Mouse (Mus musculus) right cerebral cortex, postnatal 25 days (tissue): Measurements from ENCODE around the gene Tsr1.

Source experiments
- DNase-seq: peaks from one replicate; pipeline ENCODE4 v3.0.0; 2022

Gene Tsr1

DNA sequence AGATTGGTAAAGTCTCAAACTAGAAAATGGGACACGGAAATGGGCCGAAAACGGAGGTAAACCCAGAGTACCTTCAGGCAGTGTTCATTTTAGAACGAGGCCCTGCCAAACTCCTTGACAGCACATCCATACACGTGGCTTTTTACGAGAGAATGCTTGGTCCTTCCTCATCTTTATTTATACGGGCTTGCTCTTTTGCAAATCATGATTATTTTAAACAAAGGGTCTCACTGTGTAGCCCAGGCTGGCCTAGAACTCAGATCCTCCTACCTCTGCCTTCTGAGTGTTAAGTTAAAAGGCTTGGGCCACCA lies 601 bp downstream of the Tsr1 start:
- no peak for DNase-seq

DNA sequence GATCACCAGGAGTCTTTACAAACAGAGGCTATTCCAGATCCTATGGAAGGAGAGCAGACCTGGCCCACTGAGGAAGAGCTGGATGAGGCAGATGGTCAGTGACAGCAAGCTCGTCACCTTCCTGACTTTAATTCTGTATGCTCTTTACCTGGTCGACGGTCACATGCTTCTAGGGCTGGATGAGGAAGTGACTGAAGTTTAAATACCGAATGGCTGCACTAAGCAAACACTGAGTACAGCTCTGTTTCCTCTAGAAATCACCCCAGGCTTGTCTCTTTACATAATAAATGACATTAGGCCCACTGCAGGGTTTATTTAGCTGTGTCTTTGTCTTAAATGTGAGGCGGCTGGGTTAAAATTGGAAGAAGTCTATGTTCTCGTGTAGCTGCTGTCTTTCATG lies 3.7 kb downstream of the Tsr1 start:
- no peak for DNase-seq

DNA sequence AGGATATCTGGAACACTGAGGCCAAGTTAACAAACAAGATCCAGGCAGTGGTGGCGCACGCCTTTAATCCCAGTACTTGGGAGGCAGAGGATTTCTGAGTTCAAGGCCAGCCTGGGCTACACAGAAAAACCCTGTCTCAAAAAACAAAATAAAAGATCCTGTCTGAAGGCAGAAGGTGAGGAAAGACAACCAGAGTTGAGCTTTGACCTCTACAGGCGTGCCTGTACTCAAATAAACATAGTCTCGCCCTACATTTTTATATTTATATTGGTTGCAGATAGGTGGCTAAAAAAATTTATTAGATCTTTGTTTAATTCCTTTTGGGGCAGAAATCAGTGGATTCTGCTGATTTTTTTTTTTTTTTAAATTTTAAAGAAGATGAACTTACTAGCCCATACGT lies 4.5 kb downstream of the Tsr1 start:
- DNase-seq: no peak

DNA sequence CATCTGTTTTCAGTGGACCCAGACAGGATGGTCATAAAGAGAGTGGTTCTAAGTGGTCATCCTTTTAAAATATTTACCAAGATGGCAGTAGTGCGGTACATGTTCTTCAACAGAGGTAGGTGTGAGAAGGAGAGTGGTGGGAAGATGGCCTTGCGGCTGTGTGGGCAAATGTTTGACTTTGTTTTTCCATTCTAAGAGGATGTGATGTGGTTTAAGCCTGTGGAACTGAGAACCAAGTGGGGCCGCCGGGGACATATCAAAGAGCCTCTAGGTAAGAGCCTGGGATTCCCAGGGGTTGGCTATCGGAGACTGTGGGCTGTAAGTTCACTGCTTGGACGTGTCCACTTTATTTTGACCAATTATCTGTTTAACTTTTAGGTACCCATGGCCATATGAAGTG lies 10.0 kb downstream of the Tsr1 start:
- no peak for DNase-seq

DNA sequence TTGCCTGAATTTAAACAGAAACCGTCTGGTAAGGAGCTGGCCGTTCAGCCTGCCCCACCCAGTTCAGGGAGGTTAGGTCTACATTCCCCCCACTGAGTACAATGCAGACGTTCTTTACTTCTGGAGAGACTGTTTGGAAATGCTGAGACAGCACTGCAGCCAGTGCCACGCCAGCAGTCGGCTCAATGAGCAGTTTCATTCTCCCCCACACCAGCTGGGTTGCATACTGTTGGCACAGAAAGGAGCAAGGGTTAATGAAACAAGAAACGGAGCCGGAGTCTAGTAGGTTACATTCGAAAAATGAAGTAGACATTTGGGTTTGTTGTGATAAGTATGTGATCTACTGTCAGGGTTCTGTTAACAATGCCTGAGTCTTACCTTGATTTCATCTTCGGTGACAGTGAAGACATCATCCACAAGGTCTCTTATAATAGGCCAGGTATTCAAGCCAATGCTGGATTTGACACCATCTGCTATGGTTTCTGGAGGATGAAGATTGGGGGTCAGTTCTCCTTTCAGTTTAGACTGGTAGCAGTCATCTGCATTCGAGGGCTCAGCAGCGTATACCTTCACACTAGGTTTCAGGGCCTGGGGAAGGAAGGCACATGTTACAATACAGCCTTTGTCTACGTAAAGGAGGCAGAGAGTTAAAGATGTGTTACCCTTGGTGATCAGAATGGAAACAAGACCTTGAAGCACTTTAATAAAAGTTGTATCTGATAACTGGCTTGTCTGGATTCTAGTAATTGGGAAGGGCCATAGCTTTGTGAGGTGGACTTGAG lies 10.9 kb downstream of the Tsr1 start:
- no peak for DNase-seq

DNA sequence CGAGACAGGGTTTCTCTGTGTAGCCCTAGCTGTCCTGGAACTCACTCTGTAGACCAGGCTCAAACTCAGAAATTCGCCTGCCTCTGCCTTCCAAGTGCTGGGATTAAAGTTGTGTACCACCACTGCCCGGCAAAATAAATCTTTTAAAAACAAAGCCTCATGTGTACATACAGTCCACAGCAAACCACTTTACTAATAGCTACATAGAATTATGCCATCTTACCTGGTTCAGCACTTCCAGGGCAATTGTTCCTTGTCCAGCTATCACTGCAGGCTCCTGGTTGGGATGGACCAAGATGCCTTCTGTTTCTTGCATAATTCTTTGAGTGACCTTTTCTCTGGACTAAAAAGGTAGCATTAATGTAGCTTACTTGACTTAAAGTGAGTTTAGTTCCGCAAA lies 12.1 kb downstream of the Tsr1 start:
- DNase-seq: no peak

DNA sequence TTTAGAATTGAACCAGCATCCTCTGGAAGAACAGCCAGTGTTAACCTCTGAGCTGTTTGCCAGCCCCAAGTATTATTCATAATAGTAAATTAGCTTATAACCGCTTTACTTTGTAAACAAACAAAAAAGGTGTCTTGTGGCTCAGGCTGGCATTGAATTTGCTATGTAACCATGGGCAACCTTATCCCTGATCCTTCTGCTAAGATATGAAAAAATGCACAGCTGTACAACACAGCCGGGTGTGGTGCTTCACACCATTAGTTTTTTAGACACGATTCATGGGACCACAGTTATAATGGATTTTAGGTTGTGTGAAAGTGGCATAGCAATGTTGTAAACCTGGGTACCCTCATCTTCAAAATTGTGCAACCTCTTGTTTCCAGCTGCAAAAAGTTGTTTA lies 14.6 kb downstream of the Tsr1 start:
- DNase-seq: no peak

DNA sequence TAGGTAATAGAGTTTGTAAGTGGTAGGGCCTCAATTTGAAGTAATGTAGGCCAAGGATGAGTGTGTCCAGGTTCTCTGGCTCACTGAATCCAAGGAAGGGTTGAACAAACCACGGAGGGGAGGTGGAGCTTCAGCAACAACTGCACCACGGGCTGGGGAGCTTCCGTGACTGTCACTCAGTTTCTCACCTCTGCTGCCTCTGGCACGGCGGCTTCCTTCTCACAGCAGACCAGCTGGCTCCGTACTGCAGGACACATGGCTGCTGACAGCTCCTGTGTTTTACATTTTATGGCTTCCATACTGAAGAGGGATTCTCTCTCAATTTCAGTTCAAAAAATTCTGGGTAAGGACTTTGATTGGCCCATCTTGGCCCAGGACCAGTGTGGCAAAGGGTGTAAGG lies 21.4 kb downstream of the Tsr1 start:
- no peak for DNase-seq

DNA sequence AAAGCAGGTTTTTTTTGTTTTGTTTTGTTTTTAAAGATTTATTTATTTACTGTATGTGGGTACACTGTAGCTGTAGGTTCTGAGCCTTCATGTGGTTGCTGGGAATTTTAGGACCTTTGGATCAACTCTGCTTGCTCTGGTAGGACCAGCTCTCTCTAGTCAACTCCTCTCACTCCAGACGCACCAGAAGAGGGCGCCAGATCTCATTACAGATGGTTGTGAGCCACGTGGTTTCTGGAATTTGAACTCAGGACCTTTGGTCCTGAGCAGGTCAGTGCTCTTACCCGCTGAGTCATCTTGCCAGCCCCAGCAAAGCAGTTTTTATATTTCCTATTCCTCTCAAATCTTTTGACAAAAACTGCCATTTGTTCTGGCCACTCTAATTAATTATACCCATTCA lies 26.3 kb downstream of the Tsr1 start:
- no peak for DNase-seq

DNA sequence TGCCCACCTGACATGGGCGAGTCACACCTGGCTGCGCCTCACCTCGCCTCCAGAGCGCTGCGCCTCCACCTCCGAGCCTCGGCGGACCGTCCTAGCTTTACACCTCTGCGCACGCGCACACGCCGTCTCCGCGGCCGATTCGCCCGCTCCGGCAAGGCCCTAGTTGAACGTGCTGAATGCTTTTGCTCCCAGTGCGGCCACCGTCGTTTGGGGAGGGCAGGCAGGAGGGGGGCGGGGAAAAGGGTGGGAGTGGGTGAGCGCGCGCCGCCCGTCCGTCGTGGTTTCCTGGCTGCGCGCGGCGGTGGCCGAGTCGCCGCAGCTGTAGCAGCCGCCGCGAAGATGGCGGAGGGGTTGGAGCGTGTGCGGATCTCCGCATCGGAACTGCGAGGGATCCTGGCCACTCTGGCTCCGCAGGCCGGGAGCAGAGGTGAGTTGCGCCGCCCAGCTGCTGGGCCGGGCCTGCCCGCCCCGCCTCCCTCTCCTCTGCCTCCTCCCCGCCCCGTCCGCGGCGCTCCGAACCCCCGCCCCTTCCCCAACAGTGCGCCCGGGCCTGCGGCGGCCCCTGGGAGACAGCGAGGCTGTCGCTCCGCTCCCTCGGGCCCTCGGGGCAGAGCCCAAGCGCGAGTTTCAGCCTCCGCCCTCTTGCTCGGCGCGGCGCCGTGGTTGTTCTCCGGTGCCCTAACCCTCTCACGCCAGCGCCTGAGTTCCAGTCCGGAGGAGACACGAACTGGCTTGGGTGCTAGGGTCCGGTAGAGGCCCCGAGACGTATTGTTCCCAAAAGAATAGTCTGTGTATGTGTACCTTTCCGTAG lies 27.9 kb downstream of the Tsr1 start, which contains the start of the genes Smg6 and Srr:
TSS of gene Smg6 (plus strand) at position 247 of the 811 bp plus-strand sequence.
TSS of gene Srr (minus strand) at position 372 of the 811 bp plus-strand sequence.
- peak; percentile 93 for DNase-seq

DNA sequence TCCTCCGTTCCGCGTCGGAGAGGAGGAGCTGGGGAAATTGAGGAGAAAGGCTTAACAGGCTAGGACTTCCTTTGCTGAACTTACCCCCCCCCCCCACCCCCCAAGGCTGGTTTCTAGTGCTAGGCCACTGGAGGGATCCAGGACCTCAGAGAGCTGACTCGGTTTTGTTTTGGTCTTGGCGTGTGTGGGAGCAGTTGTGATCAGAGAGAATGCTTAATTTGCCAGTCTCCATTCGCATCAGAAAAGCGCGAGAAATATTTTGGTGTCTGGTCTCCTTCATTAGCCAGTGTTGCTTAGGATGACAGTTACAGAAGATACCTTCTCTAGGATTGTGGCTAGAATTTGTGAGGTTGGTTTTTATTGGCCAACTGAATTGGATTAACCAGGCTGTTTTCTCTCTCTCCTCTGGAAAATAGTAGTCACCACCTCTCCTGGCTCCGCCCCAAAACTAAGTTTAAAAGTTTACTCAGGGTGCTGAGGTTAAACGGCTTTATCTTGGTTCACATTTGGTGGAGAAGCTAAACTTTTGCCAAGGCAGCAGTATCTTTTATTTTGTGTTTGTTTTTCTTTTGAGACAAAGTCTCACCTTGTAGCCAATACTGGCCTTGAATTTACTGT lies 28.6 kb downstream of the Tsr1 start:
- DNase-seq: no peak

DNA sequence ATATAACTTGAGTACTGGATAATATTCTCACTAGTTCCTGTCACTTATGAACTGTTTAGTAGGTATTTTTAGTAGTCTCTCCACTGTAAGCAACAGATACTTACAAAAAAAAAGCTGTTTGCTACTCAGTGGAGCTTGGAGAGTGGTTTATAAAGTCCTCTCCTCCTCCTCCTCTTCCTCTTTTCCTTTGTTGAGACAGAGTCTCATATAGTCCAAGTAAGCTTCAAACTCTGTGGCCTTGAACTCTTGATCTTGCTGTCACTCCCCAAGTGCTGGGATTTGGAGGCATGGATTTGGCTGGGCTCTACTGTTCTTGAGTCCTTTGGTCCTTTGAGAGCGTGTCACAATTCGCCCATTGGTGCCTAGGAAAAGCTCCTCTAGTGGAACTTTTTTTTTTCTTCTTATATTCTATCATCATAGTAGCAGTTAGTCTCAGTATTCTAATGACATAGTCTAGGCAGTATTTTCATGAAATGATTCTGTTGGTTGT lies 29.4 kb downstream of the Tsr1 start:
- no peak for DNase-seq

DNA sequence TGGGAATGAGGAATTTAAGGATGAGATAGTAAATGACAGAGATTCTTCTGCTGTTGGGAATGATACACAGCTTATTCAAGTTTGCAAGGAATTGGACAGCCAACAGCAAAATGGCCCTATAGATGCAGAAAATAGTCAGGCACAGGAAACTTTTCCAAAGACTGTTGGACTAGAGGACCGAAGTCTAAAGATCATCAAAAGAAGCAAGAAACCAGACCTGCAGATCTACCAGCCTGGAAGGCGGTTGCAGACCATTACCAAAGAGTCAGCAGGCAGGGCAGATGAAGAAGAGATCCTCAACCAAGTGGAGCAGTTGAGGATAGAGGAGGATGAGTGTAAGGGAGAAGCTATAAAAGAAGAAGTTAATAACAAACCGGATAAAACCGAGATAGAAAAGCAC lies 31.2 kb downstream of the Tsr1 start:
- no peak for DNase-seq

DNA sequence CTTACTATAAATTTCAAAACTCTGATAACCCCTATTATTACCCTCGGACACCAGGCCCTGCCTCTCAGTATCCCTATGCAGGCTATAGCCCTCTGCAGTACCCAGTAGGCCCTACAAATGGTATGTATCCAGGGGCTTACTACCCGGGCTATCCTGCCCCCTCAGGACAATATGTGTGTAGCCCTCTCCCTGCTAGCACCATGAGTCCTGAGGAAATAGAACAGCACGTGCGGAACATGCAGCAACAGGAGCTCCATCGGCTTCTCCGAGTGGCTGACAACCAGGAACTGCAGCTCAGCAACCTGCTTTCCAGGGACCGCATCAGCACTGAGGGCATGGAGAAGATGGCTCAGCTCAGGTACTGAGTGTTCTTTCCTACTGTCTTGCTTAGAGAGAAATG lies 32.5 kb downstream of the Tsr1 start:
- no peak for DNase-seq

DNA sequence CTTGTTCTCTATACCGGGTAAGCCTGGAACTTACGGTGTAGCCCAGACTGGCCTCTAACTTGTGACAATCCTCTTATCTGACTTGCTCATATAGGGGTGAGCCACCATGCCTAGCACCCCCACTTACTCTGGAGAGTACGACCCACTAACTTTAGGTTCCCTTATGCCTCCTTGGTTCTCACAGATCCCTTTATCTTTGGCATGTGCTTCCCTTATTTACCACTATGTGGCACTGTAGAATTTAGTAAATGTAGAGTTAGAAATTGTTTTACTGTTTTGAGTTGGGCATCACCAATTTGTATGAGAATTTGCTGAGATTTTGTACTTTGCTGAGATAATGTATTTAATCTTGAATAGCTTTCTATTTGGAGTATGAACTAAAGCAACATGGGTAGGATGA lies 48.5 kb downstream of the Tsr1 start:
- no peak for DNase-seq

DNA sequence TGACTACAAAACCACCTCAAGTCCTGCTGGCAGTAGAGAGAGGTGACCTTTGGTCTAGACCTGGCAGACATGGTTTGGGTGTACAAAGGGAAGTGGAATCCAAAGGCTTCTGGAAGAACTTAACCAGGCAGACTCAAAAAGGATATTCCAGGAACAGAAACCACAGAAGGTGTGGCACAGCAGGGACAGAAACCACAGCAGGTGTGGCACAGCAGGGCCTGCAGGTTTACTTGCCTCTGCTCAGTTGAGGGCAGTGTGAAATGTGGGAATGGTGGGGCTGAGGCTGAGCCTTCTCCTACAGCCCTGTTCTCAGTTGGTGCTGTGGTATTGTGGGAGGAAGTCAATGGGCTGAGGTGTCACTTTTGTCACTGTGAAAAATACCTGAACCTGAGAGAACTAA lies 57.0 kb downstream of the Tsr1 start:
- DNase-seq: no peak

DNA sequence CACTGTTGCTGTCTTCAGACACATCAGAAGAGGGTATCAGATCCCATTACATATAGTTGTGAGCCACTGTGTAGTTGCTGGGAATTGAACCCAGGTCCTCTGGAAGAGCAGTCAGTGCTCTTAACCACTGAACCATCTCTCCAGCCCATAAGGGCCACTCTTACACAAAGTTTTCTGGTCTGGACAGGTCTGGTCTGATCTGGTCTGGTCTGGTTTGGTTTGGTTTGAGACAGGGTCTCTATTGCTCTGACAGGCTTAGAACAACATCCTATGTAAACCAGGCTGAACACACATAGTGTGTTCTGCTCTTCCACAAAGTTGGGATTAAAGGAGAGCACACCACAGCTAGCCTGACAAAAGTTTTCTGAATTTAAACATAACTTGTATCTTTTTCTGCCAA lies 58.1 kb downstream of the Tsr1 start:
- no peak for DNase-seq

DNA sequence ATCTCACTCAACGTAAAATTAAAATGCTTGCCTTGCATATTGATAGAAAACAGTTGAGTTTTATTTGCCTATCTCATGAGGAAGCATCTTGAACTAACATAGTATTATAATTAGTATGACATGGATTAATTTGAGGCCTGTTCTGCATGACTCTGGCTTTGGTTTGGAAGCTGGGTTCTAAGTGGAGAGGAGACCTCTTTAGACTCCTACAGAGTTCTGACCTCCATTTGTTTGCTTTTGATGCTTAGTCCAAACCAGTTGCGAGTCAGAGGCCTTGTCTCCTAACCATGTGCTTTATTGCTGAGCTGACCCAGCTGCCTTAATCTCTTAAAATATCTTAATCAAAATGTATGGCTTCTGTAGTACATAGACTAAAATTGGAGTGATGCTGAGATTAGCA lies 59.7 kb downstream of the Tsr1 start:
- no peak for DNase-seq
